ENCODE assay signal across 16 mouse cellular contexts in genomic region chr2:80537156-80537555, GRCm38 (mm10). TPM values are rescaled to one million over a fixed set of nuclear protein-coding genes. Genes with fewer than 3 reads are reported as not detected.
A peak's percentile ranks its signal among the peaks of the same experiment; 100 is the strongest.
DNase-seq lines count a peak whose midpoint lies in the region; ATAC-seq and TF ChIP-seq lines count a peak whose summit lies in the region.
"Had no signal": no experiment of that assay in that cellular context is flagged by ENCODE, and none has a peak within 500 bp of the region (broad histone marks: within the 10 kb centered on the region; RNA-seq: fewer than 3 reads in every experiment).

No protein-coding gene starts in this region.

- peak; percentile 60 for TF ChIP-seq CTCF in kidney, postnatal 0 days (IDR thresholded peaks at IDR 0.05; ENCODE audit: low read depth)

- no peak overlapping the region for H3K27ac ChIP-seq in kidney, postnatal 0 days
- H3K27ac ChIP-seq: embryonic facial prominence, embryonic 13.5 days; forebrain, embryonic 10.5 days; limb, embryonic 10.5 days had no signal

- no peak overlapping the region for H3K4me2 ChIP-seq in kidney, postnatal 0 days (ENCODE audit: low read length)
- H3K4me2 ChIP-seq: embryonic facial prominence, embryonic 13.5 days had no signal

- 59% methylated on average over 3 of the region's 3 CpGs for WGBS in kidney, postnatal 0 days

- DNase-seq in embryo, embryonic 11 days = peak; percentile 21
- no peak for DNase-seq in embryo, embryonic 10 days (ENCODE audit: low spot score)
- peak; percentile 53 for DNase-seq in kidney, postnatal 0 days (ENCODE audit: low spot score)
- no peak for DNase-seq in kidney, postnatal 14 days
- DNase-seq in retina, embryonic 14.5 days (ENCODE audit: low spot score) = peak; percentile 55
- no peak for DNase-seq in retina, postnatal 1 day
- no peak for DNase-seq in spleen, adult 12 weeks (ENCODE audit: low spot score)
- no peak for DNase-seq in ovary, adult 18-20 months (ENCODE audit: low spot score)
- DNase-seq: cerebellum, adult 8-10 months; heart, postnatal 14 days; kidney, postnatal 10 days; liver, postnatal 0 days; right cerebral cortex, postnatal 4 days had no signal

- no peak overlapping the region for H3K9ac ChIP-seq in kidney, postnatal 0 days (ENCODE audit: low read depth, low read length)
- H3K9ac ChIP-seq: embryonic facial prominence, embryonic 13.5 days; liver, postnatal 0 days had no signal

- no peaks in the 10 kb centered on the region for H3K4me1 ChIP-seq in kidney, postnatal 0 days (replicated peaks; ENCODE audit: insufficient read depth, low read length)
- H3K4me1 ChIP-seq: embryonic facial prominence, embryonic 13.5 days; forebrain, embryonic 10.5 days; limb, embryonic 10.5 days had no signal

- H3K27me3 ChIP-seq in kidney, postnatal 0 days (ENCODE audit: insufficient read depth, low read length) = no peaks in the 10 kb centered on the region
- H3K27me3 ChIP-seq: embryonic facial prominence, embryonic 13.5 days had no signal

- no peak for ATAC-seq in kidney, postnatal 0 days (replicated peaks; ENCODE audit: low FRiP score, low read depth)
- ATAC-seq: liver, postnatal 0 days had no signal

- H3K4me3 ChIP-seq in kidney, postnatal 0 days (replicated peaks; ENCODE audit: low read depth, low read length) = no peak overlapping the region
- H3K4me3 ChIP-seq: embryonic facial prominence, embryonic 13.5 days; forebrain, embryonic 10.5 days; limb, embryonic 10.5 days had no signal

- H3K36me3 ChIP-seq in kidney, postnatal 0 days (ENCODE audit: insufficient read depth, low read length) = peaks cover 30% of the 10 kb centered on the region

- no peaks in the 10 kb centered on the region for H3K9me3 ChIP-seq in kidney, postnatal 0 days (replicated peaks; ENCODE audit: low read length)
- H3K9me3 ChIP-seq: embryonic facial prominence, embryonic 13.5 days; forebrain, embryonic 10.5 days; limb, embryonic 10.5 days had no signal

RNA-seq across cellular contexts. Expression of gene Nckap1, which starts 44.0 kb away (rescaled TPM):
- 55.3 and 56.6 TPM in 2 replicates for polyA plus RNA-seq in kidney, postnatal 0 days (2015; fragmentation: Nextera tagmentation; extraction: Ambion mirVana)

Comparison
In these comparisons a context has a peak if more than half of its experiments do, and no peak if none do; other contexts are left out.
1. DNase-seq: peak in embryo, embryonic 11 days (single experiment), kidney, postnatal 0 days (single experiment) and retina, embryonic 14.5 days (single experiment); none in embryo, embryonic 10 days (single experiment), kidney, postnatal 14 days (single experiment), retina, postnatal 1 day (single experiment), spleen, adult 12 weeks (single experiment) and ovary, adult 18-20 months (single experiment).